Mouse (Mus musculus): ENCODE measurements around the gene Abcb6.

The Abcb6 gene

DNA sequence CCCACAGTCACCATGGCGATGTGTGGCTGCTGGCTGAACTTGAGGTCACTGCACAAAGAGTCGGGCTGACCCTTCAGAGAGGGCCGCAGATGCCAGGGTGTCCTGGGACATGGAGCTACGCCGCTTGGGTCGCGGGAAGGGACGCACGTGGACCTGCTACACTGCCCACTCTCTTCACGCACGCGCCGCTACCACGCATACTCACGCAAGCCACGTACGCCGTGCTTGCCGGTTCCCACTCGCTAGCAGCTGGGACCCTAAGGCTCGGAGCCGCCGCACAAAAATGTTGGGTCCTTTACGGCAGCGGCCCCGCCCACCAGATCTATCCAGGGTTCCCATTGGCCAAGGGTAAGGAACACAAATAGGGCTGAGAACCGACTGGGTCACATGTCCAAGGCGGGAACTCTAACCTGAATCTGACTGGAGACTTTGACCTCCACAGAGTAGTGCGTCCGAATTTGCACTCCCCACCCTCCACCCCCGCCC, at the start of gene Abcb6:
Gene Abcb6, minus strand, starts transcription at position 288 of the 486 bp plus-strand sequence.
- DNase-seq, result peak; percentile 87

- DNase-seq, result no peak
These were observed 49.0 kb upstream of the Abcb6 start for GRCm38 (mm10) chr1:75229158-75229557.

- DNase-seq, result no peak
These were observed 47.5 kb upstream of the Abcb6 start for GRCm38 (mm10) chr1:75227653-75228052.

GRCm38 (mm10) chr1:75226138-75226537, 45.9 kb upstream of the Abcb6 start:
- DNase-seq, result no peak

DNA sequence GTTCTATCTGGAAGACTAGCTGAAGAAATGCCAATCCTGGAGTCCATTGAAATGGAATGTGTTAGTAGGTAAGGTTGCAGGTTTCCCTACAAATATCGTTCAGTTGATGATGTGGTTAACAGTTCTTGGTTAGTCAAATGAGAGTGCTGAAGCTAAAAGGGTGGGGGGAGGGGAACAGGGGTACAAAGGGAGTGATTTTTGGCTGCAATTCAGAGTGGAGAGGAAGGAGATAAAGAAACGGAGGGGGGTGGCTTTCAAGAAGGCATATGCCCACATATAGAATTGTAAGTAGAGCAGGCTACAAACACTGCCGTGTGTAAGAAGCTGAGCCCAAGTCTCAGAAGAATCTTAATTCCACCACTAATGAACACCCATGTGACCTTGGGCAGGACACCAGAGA, 45.3 kb upstream of the Abcb6 start:
- no peak for DNase-seq

DNA sequence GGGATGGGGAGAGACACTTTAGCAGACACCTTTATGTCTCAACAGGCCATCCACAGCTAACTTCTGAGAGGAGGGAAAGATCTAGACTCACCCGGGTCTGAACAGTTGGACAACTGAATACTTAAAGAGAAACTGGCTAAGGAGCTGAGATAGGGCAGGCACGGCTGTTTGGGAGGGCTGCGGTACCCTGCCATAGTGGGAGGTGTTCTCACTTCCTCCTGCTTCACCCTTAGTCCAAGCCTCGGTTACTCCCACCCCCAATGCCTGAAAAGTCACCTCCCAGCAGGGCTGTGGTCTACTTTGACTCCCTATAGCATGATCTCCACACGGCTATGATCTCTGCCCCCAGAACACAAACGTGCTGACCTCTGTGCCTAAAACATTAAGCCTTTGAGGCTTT, 43.3 kb upstream of the Abcb6 start:
- DNase-seq, result peak; percentile 48

GRCm38 (mm10) chr1:75222926-75223325, 42.7 kb upstream of the Abcb6 start:
- DNase-seq, result peak; percentile 78

DNA sequence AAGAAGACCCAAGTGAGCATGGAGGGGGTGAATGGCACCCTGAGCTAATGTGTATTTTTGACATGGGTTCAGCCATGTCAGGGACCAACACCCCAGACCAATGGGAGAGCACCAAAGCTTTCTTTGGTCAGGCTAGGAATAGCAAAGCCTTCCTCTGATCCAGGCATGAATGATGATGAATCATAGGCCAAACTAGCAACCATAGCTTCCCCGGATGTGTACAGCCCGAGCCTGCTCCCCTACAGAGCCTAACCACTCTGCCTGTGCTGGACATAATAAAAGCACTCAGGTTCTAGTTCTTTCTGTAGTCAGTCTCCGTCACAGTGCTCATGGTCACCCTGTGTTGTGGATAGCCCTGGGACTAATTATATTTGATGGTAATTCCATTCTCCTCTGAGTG, 41.3 kb upstream of the Abcb6 start:
- DNase-seq, result no peak

DNA sequence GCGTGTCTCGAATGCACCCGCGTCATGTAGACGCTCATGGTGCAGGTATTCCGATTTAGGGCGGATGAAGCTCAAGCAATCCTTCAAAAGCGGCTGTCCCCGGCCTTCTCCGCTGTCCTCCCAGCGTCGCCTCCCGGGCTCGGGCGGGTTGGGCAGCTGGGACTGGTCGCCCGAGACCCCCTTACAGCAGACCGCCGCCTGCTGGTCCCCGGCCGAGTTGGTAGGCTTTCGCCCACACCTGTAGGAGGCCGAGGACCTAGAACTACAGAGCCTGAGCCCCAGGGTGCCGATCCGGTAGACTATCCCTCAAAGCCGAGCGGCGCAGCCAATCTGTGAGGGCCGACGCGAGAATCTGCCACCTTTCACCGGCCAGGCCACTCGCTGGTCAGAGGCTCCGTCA, 39.3 kb upstream of the Abcb6 start, which contains the start of gene Tuba4a:
Gene Tuba4a, minus strand, starts transcription at position 335 of the 400 bp plus-strand sequence.
- peak; percentile 64 for DNase-seq

- DNase-seq, result peak; percentile 98
These were observed 38.9 kb upstream of the Abcb6 start for GRCm38 (mm10) chr1:75219078-75219477.

DNA sequence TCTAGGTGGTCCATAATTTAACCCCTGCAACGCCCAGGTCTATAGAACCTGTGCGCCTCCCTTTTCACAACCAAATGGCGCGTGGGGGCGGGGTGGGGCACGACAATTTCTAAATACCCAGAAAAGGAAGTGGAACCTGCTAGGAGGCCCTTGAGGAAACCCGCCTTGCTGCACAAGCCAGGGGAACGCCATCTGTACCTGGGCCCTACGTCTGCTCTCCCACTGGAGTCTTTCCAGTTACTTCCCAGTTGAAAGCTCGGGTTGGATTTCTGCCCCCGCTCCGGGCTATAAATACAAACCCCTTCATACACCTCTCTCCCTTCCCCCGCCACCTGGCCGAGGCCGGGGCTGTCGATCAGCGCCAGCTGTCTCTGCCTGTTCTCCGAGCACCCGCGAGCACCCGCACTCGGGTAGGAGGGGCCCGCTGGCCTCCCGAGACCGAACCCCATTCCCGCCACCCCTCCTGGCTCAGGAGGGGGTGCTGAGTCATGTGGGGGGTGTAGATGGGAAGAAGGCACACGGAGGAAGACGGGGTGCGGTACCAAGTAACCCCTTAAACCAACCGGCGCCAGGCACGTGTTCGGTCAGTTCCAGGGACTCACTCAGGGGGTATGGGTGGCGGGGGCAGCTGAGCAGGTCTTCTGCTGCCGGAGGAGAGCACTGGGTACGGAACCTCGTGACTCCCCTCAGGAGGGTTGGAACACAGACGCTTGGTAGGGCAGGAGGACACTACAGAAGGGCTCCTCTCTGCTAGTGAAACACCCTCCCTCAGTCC, 38.2 kb upstream of the Abcb6 start:
- DNase-seq, result peak; percentile 77

DNA sequence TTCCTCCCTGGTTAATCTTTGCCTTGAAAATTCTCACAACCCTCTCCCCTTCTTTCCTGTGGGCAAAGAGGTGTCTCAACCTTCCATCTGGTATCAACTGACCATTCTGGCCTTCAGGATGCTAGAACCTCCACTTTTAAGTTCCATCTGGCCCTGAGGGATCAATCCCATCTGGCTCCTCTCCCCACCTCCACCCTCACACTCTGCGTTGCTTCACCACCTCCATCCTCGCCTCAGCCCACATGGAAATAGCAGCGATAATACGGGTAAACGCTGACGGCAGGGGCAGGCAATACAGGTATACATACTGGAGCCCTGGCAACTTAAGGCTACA, 37.7 kb upstream of the Abcb6 start:
- no peak for DNase-seq

DNA sequence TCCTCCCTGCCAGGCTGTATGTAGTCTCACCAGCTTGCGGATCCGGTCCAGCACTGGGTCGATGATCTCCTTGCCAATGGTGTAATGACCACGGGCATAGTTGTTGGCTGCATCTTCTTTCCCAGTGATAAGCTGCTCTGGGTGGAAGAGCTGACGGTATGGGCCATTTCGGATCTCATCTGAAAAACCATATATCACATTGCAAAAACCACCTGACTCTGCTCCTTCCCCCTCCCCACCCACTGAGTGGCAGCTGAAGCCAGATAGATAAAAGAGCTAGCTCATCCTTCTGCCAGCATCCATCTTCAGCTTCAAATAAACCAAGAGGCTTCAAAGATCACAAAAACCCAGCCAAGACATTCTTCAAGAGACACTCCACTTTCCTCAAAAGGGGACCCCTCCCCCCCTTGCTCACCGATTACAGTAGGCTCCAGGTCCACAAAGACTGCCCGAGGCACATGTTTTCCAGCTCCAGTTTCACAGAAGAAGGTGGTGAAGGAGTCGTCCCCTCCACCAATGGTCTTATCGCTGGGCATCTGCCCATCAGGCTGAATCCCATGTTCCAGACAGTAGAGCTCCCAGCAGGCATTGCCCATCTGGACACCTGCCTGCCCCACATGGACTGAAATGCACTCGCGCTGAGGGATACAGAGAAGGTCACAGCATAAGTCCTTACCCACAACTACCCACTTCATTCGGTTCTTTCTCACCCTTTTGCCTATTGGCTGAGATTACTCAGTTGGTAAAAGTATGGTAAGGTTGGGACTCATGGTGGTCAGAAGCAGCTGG, 36.8 kb upstream of the Abcb6 start:
- DNase-seq, result peak; percentile 39

DNA sequence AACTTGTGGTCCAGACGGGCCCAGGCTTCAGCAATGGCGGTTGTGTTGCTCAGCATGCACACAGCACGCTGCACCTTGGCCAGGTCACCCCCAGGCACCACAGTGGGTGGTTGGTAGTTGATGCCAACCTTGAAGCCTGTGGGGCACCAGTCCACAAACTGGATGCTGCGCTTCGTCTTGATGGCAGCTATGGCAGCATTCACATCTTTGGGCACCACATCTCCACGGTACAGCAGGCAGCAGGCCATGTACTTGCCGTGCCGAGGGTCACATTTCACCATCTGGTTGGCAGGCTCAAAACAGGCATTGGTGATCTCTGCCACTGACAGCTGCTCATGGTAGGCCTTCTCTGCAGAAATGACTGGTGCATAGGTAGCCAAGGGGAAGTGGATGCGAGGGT, 35.6 kb upstream of the Abcb6 start:
- peak; percentile 8 for DNase-seq

GRCm38 (mm10) chr1:75214886-75215285, 34.7 kb upstream of the Abcb6 start:
- peak; percentile 7 for DNase-seq

GRCm38 (mm10) chr1:75214442-75214841, 34.2 kb upstream of the Abcb6 start:
- no peak for DNase-seq

- DNase-seq, result peak; percentile 18
These were observed 32.9 kb upstream of the Abcb6 start for GRCm38 (mm10) chr1:75213096-75213495.

DNA sequence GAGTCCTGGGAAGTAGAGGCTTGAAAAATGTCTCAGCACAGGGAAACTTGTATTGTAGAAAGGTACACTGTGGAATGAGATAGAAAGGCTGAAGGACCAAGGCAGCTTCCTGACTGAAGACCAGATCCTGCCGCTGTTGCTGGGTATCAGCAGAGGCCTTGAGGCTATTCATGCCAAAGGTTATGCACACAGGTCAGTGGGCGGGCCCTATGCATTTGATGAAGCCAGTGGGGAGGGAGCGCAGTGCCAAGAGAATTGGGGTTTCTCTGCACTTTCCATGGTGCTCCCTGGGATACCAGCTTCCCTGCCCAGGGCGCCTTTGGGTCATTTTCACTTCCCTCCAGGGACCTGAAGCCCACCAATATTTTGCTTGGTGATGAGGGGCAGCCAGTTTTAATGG, 32.4 kb upstream of the Abcb6 start:
- peak; percentile 4 for DNase-seq

DNA sequence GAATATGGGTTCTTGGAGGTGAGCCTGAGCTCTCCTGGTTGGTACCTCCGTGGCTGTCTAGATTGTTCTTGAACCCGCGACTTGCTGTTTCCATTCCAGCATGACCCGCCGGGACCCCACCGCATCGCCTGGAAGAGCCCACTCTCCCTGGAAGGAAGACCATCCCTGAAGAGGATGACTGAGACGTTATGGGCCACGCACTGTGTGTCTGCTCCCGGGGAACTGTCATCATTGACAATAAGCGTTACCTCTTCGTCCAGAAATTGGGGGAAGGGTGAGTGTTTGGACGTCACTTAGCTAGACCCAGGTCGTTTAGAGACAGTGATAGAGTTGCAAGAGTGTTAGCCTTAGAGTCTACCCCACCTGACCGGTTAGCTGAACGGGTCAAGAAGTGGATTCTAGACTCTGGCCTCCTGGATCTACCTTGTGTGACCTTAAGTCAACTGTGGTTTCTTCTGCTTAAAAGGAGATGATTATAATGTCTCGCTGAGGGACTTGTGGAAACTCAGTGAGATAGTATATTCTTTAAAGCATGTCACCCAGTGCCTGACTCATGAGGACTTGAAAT, 31.0 kb upstream of the Abcb6 start:
- no peak for DNase-seq

DNA sequence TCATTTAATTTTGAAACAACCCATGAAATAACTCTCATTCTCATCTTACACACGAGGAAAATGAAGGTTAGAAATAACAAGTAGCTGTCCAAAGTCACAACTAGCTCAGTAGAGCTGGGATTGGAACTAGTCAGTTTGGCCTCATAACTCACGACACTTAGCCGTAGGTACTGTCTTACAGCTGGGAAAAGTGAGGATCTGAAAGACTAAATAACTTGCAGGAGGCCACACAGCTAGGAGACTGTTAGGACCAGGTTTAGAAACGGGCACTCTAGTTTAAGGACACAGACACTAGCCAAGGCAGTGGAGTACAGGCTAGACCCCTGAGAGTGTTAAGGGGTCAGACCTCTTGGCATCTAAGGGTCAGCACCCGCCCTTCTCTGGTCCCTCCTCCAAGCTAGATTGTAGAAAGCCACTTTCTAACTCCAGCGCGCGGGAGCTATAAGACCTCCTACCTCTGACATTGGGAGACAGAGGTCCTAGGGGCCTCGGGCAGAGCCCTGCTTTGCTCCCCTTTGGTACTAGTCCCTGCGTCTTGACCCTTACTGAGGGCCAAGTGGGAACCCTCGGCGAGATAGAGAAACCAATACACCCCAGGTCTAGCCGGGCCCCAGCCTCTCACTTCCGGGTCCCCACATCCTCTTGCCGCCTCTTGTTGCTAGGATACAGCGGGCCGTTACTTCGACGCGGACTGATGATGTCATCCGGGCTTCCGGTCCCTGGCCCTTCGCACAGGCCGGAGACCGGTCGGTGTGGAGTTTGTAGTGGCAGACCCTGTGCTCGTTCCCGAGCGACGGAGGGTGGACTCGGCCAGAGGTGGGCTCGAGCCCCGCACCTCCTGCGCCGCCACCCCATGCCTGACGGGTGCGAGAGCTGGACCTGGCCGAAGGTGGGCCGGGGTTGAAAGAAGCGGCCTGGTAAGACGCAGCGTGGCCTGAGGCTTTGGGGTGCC, 30.2 kb upstream of the Abcb6 start, which contains the start of the genes Glb1l and Stk16:
Gene Glb1l, minus strand, starts transcription at position 678 of the 952 bp plus-strand sequence.
Gene Stk16, plus strand, starts transcription at position 703 of the 952 bp plus-strand sequence.
- DNase-seq, result peak; percentile 96

- DNase-seq, result peak; percentile 52
These were observed 28.9 kb upstream of the Abcb6 start for GRCm38 (mm10) chr1:75208967-75209678.

- no peak for DNase-seq
These were observed 21.0 kb upstream of the Abcb6 start for GRCm38 (mm10) chr1:75201236-75201635.

Data from thymus, postnatal 14 days (tissue).